Mouse (Mus musculus): ENCODE measurements around the gene Ift57.

DNA sequence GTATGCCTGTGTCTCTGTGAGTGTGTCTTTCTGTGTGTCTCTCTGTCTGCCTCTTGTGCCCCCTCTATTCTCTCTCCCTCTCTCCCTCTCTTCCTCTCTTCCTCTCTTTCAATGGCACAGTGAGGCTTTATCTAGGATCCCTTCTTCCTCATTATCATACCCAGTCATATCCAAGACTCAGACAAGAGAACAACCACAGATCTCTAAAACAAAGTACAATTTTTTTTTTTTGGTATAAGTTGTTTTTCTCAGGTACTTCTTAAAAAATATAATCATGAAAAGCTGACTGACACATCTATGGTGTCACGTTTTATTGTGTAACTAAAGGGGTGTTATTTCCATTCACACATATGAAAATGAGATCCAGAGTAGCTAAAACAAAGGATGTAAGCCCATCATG is 74.0 kb downstream of the Ift57 start:
- TF ChIP-seq CTCF (IDR thresholded peaks at IDR 0.05; ENCODE audit: low read depth) = no peak
- TF ChIP-seq EP300 (IDR thresholded peaks at IDR 0.05; ENCODE audit: low read depth) = no peak

All from heart, postnatal 0 days (tissue).